Mouse (Mus musculus) heart, adult 18-20 months (tissue): ENCODE results near the gene Itsn2. TPM values are rescaled to one million over a fixed set of nuclear protein-coding genes. Genes with fewer than 3 reads are reported as not detected.
A peak's percentile ranks its signal among the peaks of the same experiment; 100 is the strongest.
"Not testable (repeated sequence)": the region's sequence is repeated elsewhere in the genome, so short reads cannot be mapped to it uniquely, and the experiment has no call there.

Source experiments
- DNase-seq, 2 experiments: peaks; one replicate each; pipeline ENCODE4 v3.0.0; 2021 to 2022; ENCODE audit warnings: mixed read lengths in 1 of 2
- total RNA-seq, 2 experiments: library from RNA; stranded (reverse); gene quantifications; 2 replicates each; pipeline ENCODE4 v1.2.3; 2021

Itsn2 gene
- total RNA-seq, 2 experiments from 2014 or later: 36.6 to 37.3 TPM

DNA sequence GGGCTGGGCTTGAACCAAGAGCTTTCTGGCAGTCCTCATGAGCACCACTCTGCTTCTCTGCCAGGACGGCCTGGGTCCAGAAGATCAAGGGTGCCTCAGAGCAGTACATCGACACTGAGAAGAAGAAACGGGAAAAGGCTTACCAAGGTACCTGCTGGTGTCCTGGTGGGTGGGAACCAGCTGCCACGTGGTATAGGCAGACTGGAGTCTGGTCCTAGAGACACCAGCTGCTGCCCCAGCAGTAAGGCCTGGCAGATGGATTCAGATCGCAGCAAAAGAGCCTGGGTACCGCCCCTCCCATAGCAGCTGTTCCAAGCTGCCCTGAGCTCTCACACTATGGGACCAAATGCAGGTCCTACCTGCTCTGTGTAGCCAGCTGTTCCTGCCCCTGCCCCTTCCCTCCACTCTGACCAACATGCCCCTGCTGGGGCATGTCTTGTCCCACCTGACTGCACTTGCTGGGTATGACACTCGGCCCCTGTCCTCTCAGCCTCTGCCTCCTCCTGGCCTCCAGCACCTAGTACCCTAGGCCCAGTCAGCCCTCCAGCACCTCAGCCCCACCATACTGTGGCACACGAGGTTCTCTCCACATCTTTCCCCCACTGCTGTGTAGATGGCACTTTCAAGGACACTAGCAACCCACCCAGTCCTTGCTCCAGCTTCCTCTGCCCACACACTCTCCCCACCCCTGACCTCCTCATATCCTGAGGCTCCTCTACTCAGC is 116.6 kb downstream of the Itsn2 start:
- DNase-seq: no peak

DNA sequence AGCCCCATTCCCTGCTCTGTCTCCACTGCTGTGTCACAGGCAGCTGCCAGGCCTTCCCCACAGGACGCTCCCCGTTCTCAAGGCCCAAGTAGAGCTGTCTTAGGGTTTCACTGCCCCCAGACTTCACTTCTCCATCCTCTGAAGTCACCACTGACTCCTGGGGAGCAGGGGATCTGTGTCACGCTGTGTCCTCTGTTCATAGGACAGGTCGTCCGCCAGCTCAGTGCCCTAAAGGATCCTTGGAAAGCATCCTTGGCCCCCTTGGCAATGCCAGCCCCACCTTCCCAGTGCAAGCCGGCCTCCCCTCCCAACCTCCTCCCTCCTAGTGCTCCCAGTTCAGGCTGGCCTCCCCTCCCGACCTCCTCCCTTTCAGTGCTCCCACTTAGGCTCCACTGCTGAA is 117.5 kb downstream of the Itsn2 start:
- DNase-seq: no peak

DNA sequence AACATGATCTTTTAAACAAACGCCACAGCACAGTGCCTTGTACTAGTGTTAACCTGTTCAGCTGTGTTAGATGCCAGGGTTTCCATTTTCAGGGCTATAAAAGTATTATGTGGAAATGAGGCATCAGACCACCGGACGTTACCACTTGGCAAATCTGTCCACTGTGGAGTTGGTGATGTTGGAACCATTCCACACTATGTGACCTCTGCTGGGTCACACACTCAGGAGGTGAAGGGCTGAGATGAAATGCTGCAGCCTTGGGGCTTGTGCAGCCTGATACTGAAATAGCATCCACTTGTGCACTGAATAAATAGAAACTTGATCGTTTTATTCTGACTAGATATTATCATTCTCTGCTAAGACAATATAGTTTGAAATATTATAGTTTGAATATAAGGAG is 120.9 kb downstream of the Itsn2 start:
- no peak for DNase-seq

DNA sequence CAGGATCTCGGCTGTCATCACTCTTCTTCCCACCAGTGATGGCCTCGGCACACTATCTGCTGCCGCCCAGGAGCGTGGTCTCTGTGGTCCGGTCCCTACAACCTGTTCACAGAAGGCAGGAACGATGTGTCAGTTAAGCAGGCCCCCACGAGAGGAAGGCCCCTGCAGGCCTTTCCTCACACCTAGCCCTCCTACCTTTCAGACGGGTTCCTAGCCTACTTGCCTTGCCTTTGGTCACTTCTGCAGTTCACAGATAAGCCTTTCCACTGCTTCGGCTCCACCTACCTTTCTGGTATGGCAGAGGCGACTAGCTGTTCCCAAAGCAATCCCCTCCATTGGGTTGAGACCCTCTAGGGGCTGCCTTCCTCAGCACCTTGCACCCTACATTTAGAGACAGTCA is 123.2 kb downstream of the Itsn2 start:
- no peak for DNase-seq

DNA sequence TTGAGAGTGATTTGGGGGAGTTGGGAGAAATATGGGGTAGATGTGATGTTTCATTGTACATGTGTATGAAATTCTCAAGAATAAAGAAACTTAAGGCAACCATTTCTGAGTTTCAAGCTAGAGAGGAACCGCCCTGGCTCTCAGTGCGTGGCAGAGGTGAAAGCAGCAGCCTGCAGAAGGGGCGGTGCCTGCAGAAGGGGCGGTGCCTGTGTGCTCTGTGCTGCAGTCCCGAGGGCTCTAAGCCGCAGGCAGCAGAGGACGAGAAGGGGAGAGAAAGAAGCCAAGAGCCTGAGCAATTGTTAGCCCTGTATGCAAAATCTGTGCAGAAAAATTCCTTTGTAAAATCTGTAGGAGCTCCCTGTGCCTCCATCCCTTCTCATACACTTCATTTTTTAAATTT is 125.0 kb downstream of the Itsn2 start:
- DNase-seq: no peak

DNA sequence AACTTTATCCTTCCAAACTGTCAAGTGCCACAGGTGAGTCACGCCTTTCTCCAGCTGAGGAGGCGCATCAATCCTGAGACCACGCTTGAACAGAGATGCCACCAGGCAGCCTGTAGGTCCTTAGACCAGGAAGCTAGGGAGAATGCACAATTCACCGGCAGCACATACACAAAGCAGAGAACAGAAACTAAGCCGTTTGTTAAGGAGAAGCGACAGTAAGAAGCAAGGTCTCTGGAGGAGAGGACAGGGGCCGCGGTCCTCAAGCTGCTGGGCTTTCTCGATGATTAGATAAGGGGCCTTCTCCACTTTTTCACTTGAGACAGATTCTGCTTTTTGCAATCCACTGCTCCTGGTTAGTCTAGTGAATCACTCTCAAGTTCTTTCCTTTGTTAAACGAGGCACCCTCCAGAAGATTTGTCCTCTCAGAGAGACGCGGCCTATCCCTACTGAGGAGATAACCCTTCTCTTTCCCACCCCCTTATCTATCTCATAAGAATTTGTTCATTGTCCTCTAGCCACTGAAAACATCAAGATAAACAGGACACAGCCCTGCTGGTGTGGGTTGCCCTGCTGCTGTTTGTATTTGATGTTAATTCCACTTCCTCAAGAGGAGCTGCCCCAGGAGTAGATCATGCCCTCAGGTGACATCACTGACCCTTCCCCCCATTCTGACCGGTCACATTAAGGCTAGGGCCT is 126.8 kb downstream of the Itsn2 start:
- no peak for DNase-seq

DNA sequence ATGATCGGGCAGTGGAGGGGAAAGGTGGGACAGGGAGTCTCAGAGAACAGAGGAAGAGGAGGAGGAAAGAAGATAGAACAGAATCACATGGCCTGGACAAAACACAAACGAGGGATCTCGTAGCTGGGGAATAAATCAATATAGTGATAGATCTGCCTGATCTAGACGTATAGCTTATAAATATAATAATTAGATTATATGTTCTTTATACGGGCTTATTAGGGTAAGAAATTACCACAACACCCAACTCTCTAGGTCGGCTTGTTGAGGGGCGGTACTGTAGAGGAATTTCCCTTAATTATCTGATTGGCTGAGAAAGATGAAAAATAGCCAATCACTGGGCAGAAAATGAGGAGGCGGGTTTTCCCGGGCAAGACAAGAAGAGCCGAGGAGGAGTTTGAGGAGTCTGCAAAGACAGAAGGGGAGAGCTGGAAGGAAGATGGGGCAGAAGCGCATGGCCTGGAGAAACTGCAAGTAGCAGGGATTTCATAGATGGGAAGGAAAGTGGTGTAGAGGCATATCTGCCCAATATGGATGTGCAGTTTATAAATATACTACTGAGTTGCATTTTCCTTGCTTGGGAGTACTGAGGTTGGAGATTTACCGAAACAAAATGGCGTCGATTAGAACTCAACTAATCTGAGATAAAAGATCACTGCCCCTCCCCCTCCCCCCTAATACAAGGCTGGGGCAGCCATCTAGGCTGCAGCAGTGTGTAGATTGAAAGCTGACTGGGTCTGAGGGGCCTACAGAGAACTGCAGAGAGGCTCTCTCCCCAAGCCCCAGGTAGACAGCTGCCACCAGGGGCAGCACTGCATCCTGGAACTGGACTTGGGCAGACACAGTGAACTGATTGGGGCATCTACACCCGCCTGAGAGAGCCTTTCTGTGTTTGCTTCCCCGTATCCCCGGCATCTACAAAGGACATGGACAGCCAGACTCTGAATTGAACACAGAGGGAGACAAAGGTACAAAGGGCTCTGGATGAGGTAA is 127.6 kb downstream of the Itsn2 start:
- DNase-seq: no peak

DNA sequence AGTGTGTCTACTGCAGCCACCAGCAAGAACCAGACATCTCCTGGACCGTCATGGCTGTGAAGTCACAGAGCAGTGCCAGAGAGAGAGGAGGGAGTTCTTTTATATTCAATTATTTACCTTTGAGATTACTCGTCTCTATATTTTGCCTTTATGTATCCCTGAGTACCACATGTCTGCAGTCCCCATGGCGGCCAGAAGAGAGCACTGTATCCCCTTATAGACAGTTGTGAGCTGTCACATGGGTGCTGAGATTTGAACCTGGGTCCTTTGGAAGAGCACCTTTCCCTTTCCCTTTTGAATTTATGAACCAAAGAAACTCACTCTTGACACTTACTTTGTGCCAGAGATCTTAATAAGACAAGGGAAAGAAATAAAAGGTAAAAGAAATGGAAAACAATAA is 136.7 kb downstream of the Itsn2 start:
- DNase-seq: no peak

DNA sequence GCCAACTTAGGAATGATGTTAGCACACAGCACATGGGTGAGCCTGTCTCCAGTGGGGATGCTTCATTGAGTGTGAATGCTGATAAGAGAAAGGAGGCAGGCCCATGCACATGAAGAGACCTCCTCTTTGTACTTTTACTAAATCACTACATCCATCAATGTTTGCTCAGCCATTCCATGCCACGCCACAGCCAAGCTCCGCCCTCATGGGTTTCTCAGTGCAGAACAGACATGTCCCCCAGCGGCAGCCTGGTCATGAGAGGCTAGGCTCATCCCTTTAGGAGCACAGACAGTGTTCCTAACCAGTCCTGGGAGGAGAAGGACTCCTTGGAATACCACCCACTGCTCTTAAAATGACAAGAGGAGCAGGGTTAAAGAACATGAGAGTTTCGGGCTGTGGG is 139.2 kb downstream of the Itsn2 start:
- DNase-seq: no peak

DNA sequence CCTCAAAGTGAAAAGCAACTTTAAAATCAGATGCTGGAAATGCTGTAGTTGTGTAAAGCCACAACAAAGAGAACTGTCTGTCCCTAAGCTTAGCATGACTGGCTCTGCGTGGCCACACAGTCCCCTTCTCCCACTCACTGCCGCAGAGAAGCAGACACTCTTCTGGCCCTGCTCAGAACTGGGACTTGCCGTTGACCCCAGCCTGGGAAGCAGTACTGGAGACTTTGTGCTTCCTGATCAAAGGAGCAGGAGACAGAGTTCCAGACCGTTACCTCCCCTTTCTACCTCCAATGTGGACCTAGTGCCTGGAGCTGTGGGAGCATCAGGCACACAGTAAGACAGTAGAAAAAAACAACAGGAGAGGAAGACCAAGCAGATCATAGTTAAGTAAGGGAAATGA is 139.9 kb downstream of the Itsn2 start:
- DNase-seq: no peak

DNA sequence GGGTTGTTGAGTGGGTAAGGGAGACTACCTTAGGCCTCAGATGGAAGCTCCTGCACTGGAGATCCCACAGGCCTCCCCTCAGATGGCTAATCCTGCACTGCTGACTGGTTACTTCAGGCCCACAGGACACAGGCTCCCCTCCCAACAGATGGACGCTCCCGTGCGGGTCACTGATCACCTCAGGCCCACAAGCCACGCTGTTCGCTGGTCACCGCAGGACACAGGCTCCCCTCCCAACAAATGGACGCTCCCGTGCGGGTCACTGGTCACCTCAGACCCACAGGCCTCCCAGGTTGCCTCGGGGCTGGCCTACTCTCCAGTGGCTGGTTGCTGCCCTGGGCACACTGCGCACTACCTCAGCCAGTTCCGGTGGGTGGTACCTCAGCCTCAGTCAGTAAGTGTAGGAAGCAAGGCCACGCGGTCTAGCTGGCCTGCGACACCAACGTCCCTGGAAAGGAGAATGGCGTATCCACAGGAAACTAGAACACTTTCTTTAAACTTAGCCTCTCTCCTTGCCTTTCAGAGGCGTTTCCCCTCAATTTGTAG is 145.7 kb downstream of the Itsn2 start, which contains the start of gene Fam228a:
TSS of gene Fam228a (minus strand) at position 400 of the 546 bp plus-strand sequence.
- DNase-seq: no peak

DNA sequence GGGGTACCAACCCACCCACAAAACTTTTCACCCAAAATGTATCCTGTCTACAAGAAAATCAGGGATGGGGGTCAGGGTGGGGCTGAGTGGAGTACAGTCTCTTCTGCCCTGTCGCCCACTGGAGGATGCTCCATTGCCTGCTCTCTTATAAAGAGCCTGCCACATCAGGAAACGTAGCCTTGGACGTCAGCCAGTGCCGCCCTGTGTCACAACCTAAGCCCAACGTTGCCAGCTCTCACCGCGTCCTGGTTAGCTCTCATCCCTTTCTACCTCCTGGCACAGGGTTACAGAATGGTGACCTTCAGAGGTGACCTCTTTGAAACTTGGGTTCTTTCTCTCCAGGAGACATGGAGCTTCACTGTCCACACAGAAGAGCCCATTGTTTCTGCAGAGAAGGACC is 148.4 kb downstream of the Itsn2 start:
- peak; percentile 9 to 11 for DNase-seq

DNA sequence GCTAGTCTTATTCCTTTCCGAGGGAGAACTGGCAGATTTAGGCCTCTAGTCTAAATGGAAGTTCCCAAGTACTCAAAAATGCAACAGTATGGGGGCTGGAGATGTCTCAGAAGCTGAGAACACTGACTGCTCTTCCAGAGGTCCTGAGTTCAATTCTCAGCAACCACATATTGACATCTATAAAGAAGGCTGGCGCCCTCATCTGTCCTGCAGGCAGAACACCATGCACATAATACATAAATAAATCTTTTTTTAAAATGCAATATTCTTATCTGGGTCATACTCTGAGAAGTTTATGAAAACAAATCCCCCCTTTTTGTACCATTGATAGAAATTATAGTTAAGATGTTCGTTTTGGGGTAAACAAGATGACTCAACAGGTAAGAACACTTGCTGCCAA is 149.7 kb downstream of the Itsn2 start:
- no peak for DNase-seq

DNA sequence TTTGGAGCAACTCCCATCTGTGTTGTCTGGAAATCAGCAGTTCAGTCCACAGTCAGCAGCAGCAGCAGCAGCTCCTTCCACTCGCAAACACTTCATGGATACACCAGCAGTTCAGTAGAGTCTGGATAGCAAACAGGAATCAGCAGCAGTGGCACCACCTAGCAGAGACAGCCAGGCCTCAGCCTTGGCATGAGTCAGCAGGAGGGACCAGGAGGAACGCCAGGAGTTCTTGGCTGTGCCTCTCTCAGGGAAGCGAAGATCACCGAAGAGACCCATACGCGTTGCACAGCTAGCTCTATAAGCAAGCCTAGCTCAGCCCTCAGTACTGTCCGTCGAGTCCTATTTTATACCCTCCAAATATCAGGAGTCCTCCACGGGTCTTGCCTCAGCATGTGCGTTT is 152.0 kb downstream of the Itsn2 start:
- peak; percentile 45 to 60 for DNase-seq

DNA sequence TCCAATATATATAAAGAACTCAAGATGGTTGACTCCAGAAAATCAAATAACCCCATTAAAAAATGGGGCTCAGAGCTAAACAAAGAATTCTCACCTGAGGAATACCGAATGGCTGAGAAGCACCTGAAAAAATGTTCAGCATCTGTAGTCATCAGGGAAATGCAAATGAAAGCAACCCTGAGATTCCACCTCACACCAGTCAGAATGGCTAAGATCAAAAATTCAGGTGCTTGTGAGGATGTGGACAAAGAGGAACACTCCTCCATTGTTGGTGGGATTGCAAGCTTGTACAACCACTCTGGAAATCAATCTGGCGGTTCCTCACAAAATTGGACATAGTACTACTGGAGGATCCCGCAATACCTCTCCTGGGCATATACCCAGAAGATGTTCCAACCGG is 162.0 kb downstream of the Itsn2 start:
- not testable (repeated sequence) for DNase-seq

DNA sequence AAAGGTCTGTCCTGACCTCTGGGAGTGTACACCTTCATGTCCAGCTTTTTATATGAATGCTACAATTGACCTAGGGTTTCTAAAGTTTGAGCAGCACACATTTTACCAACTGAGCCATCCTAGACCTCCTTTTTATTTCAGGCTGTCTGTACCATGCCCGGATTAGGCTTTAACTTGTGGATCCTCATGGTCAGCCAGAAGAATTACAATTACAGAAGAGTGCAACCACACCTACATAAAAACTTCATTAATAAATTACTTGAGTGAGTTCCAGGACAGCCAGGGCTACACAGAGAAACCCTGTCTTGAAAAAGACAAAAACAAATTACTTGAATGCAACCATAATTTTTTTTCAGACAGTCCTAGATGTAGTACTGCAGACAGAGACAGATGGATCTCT is 164.6 kb downstream of the Itsn2 start:
- no peak for DNase-seq

Other genes starting within 250 kb of the Itsn2 start
- 10 to 100 TPM; 28.9 to 29.0 TPM for gene Ncoa1, start 115.5 kb upstream of the Itsn2 start, total RNA-seq
- not detected for gene Gm3625, start 289 bp downstream of the Itsn2 start, total RNA-seq
- gene Fam228a, start 145.8 kb downstream of the Itsn2 start, total RNA-seq: under 1 TPM; 0.15 to 0.23 TPM
- gene Pfn4, start 176.4 kb downstream of the Itsn2 start, total RNA-seq: 1 to 10 TPM; 4.1 to 4.2 TPM
- 1 to 10 TPM; 3.1 to 3.4 TPM for gene Fam228b, start 176.6 kb downstream of the Itsn2 start, total RNA-seq
- gene Sf3b6, start 224.9 kb downstream of the Itsn2 start, total RNA-seq: 10 to 100 TPM; 41.5 TPM
- gene Fkbp1b, start 249.0 kb downstream of the Itsn2 start, total RNA-seq: under 1 TPM in 1 of 2 experiments, not detected in 1; 0.74 TPM